Mouse (Mus musculus) MEL (cell line): ENCODE data around the gene Dhcr24. TPM values are rescaled to one million over a fixed set of nuclear protein-coding genes. Genes with fewer than 3 reads are reported as not detected.

Experiments
- DNase-seq: peaks from one replicate; pipeline ENCODE4 v3.0.0; 2011; ENCODE audit warnings: low read depth, low spot score
- H3K27ac ChIP-seq: 2 replicates; pipeline ENCODE4 v1.5.1; 2012; ENCODE audit warnings: low read depth, mild to moderate bottlenecking, control low read depth, low read length, moderate library complexity; ENCODE audit not compliant: control insufficient read depth
- H3K27me3 ChIP-seq, 2 experiments: fragments of 150-350 bp in 1 of 2; sonication (generic) in 1 of 2; 2 replicates each; pipeline ENCODE4 v1.6.1; 2012; ENCODE audit warnings: low read length in 2 of 2, mild to moderate bottlenecking in 2 of 2, improper control_type of control experiment in 1 of 2, moderate library complexity in 1 of 2; ENCODE audit not compliant: insufficient read depth in 2 of 2, control insufficient read depth in 1 of 2
- H3K36me3 ChIP-seq, 2 experiments: 2 replicates each; pipeline ENCODE4 v1.6.1; 2012 to 2014; ENCODE audit warnings: low read length in 2 of 2, improper control_type of control experiment in 1 of 2, inconsistent platforms in 1 of 2, mild to moderate bottlenecking in 1 of 2; ENCODE audit not compliant: insufficient read depth in 2 of 2, control insufficient read depth in 1 of 2
- H3K4me1 ChIP-seq, 2 experiments: fragments of 150-350 bp in 1 of 2; sonication (generic) in 1 of 2; 2 replicates each; pipeline ENCODE4 v1.6.1; 2012; ENCODE audit warnings: low read length in 2 of 2, improper control_type of control experiment in 1 of 2, mild to moderate bottlenecking in 1 of 2; ENCODE audit not compliant: insufficient read depth in 2 of 2, control insufficient read depth in 1 of 2
- H3K4me3 ChIP-seq, 2 experiments: fragments of 150-350 bp in 1 of 2; sonication (generic) in 1 of 2; 2 replicates each; pipeline ENCODE4 v1.5.1; 2012; ENCODE audit warnings: low read depth in 2 of 2, low read length in 2 of 2, mild to moderate bottlenecking in 2 of 2, moderate library complexity in 2 of 2, control low read depth in 1 of 2, improper control_type of control experiment in 1 of 2; ENCODE audit not compliant: control insufficient read depth in 1 of 2, insufficient read depth in 1 of 2
- H3K79me2 ChIP-seq: 2 replicates; pipeline ENCODE4 v1.6.1; 2012; ENCODE audit warnings: mild to moderate bottlenecking, low read length, moderate library complexity; ENCODE audit not compliant: control insufficient read depth, poor library complexity, insufficient read depth
- H3K9ac ChIP-seq: 2 replicates; pipeline ENCODE4 v1.6.1; 2012; ENCODE audit warnings: low read depth, mild to moderate bottlenecking, control low read depth, low read length, moderate library complexity; ENCODE audit not compliant: control insufficient read depth, poor library complexity, severe bottlenecking
- H3K9me3 ChIP-seq: fragments of 150-350 bp; sonication (generic); replicated peaks from 2 replicates; pipeline ENCODE4 v1.6.1; 2012; ENCODE audit warnings: mild to moderate bottlenecking, low read length, improper control_type of control experiment, moderate library complexity; ENCODE audit not compliant: insufficient read depth
- CHD1 ChIP-seq: IDR thresholded peaks from 2 replicates; pipeline ENCODE4 v1.6.1; 2012; ENCODE audit warnings: low read depth, mild to moderate bottlenecking, inconsistent platforms, low read length, improper control_type of control experiment
- CHD2 ChIP-seq: IDR thresholded peaks from 2 replicates; pipeline ENCODE4 v1.6.1; 2011; ENCODE audit warnings: low read length, improper control_type of control experiment
- E2F4 ChIP-seq: IDR thresholded peaks from 2 replicates; pipeline ENCODE4 v1.6.1; 2011; ENCODE audit warnings: low read depth, low read length, improper control_type of control experiment, borderline replicate concordance
- EP300 ChIP-seq, 2 experiments: IDR thresholded peaks; 2 replicates each; pipeline ENCODE4 v1.6.1; 2011; ENCODE audit warnings: improper control_type of control experiment in 2 of 2, low read length in 2 of 2, low read depth in 1 of 2, mild to moderate bottlenecking in 1 of 2
- ETS1 ChIP-seq: IDR thresholded peaks from 2 replicates; pipeline ENCODE4 v1.6.1; 2012; ENCODE audit warnings: low read depth, mild to moderate bottlenecking, inconsistent platforms, low read length, improper control_type of control experiment, moderate library complexity
- GATA1 ChIP-seq: IDR thresholded peaks from 2 replicates; pipeline ENCODE4 v1.6.1; 2011; ENCODE audit warnings: low read depth, low read length, improper control_type of control experiment
- JUND ChIP-seq: IDR thresholded peaks from 2 replicates; pipeline ENCODE4 v1.6.1; 2011; ENCODE audit warnings: low read depth, mild to moderate bottlenecking, improper control_type of control experiment, low read length
- MAFK ChIP-seq: IDR thresholded peaks from 2 replicates; pipeline ENCODE4 v1.6.1; 2011; ENCODE audit warnings: low read depth, mild to moderate bottlenecking, low read length, improper control_type of control experiment, borderline replicate concordance
- MAX ChIP-seq: IDR thresholded peaks from 2 replicates; pipeline ENCODE4 v1.6.1; 2011; ENCODE audit warnings: low read length, improper control_type of control experiment
- MYB ChIP-seq: IDR thresholded peaks from 2 replicates; pipeline ENCODE4 v1.6.1; 2011; ENCODE audit warnings: mild to moderate bottlenecking, low read depth, low read length, improper control_type of control experiment
- MYC ChIP-seq: IDR thresholded peaks from 2 replicates; pipeline ENCODE4 v1.6.1; 2011; ENCODE audit warnings: low read depth, mild to moderate bottlenecking, low read length, improper control_type of control experiment, moderate library complexity
- NRF1 ChIP-seq: IDR thresholded peaks from 2 replicates; pipeline ENCODE4 v1.6.1; 2014; ENCODE audit warnings: low read depth, mild to moderate bottlenecking, inconsistent platforms, low read length, improper control_type of control experiment, moderate library complexity; ENCODE audit not compliant: poor library complexity, insufficient read depth, severe bottlenecking
- POLR2A ChIP-seq, 2 experiments: IDR thresholded peaks; 2 replicates each; pipeline ENCODE4 v1.6.1; 2011 to 2012; ENCODE audit warnings: low read length in 2 of 2, mild to moderate bottlenecking in 2 of 2, control low read depth in 1 of 2, improper control_type of control experiment in 1 of 2, low read depth in 1 of 2, moderate library complexity in 1 of 2; ENCODE audit not compliant: control insufficient read depth in 1 of 2, insufficient read depth in 1 of 2, poor library complexity in 1 of 2
- POLR2AphosphoS5 ChIP-seq: IDR thresholded peaks from 2 replicates; pipeline ENCODE4 v1.6.1; 2012; ENCODE audit warnings: low read depth, borderline replicate concordance, mild to moderate bottlenecking, inconsistent platforms, low read length, moderate library complexity, mixed read lengths
- RCOR1 ChIP-seq: IDR thresholded peaks from 2 replicates; pipeline ENCODE4 v1.6.1; 2012; ENCODE audit warnings: low read depth, mild to moderate bottlenecking, inconsistent platforms, low read length, improper control_type of control experiment
- TAL1 ChIP-seq: IDR thresholded peaks from 2 replicates; pipeline ENCODE4 v1.6.1; 2012; ENCODE audit warnings: mild to moderate bottlenecking, inconsistent platforms, low read length, moderate library complexity, mixed read lengths
- TBP ChIP-seq: IDR thresholded peaks from 2 replicates; pipeline ENCODE4 v1.8.0; 2011; ENCODE audit warnings: low read depth, low read length, improper control_type of control experiment
- TCF12 ChIP-seq: IDR thresholded peaks from 2 replicates; pipeline ENCODE4 v1.6.1; 2014; ENCODE audit warnings: low read depth, mild to moderate bottlenecking, inconsistent platforms, low read length, improper control_type of control experiment, moderate library complexity
- UBTF ChIP-seq: IDR thresholded peaks from 2 replicates; pipeline ENCODE4 v1.6.1; 2012; ENCODE audit warnings: low read depth, mild to moderate bottlenecking, inconsistent platforms, low read length, improper control_type of control experiment, moderate library complexity, borderline replicate concordance; ENCODE audit not compliant: insufficient read depth
- USF2 ChIP-seq, 2 experiments: IDR thresholded peaks; 2 replicates each; pipeline ENCODE4 v1.6.1; 2011 to 2012; ENCODE audit warnings: improper control_type of control experiment in 2 of 2, low read length in 2 of 2, borderline replicate concordance in 1 of 2, inconsistent platforms in 1 of 2, low read depth in 1 of 2, mild to moderate bottlenecking in 1 of 2; ENCODE audit not compliant: insufficient read depth in 1 of 2
- polyA plus RNA-seq, 2 experiments: library from polyadenylated mRNA; stranded (reverse) in 1 of 2; unstranded in 1 of 2; fragments of >175 nt in 1 of 2; fragments of >200 nt in 1 of 2; gene quantifications; 2 replicates each; pipeline versions ENCODE4 v1.2.1 to v1.2.4; 2012; ENCODE audit warnings: low replicate concordance in 2 of 2, low read depth in 1 of 2; ENCODE audit not compliant: insufficient read length in 2 of 2, insufficient read depth in 1 of 2, missing spikeins in 1 of 2
- total RNA-seq: library from RNA; depleted of rRNA; stranded (reverse); fragments of 300-350 nt; gene quantifications from 2 replicates; pipeline ENCODE4 v1.2.3, GENCODE M21; 2012

Dhcr24 gene
- total and polyA plus RNA-seq, 3 experiments = 39.2 to 63.0 TPM; not detected in 1

- no peak overlapping the region for H3K4me3 ChIP-seq
- H3K27me3 ChIP-seq = no peaks in the 10 kb centered on the region
- no peaks in the 10 kb centered on the region for H3K79me2 ChIP-seq
- peaks cover 7 to 12% of the 10 kb centered on the region in 2 experiments for H3K4me1 ChIP-seq
- H3K27ac ChIP-seq = no peak overlapping the region
- no peak for DNase-seq
- peaks cover 0 to 9% of the 10 kb centered on the region in 2 experiments; a peak in 3 of 4 replicates for H3K36me3 ChIP-seq
- H3K9ac ChIP-seq = no peak overlapping the region
- no peak for TF ChIP-seq MYB
- TF ChIP-seq EP300 (IDR thresholded peaks at IDR 0.05; ENCODE audit: low read depth in 1 of 2, low read length in 2 of 2) = no peak
- TF ChIP-seq MAFK = no peak
- no peak for TF ChIP-seq USF2 (IDR thresholded peaks at IDR 0.05; ENCODE audit: borderline replicate concordance in 1 of 2, insufficient read depth in 1 of 2, low read depth in 1 of 2, low read length in 2 of 2)
- TF ChIP-seq JUND = no peak
- no peak for TF ChIP-seq UBTF
- TF ChIP-seq MAX = no peak
- no peak for TF ChIP-seq RCOR1
- no peak for TF ChIP-seq GATA1
- no peak for TF ChIP-seq ETS1
- no peak for TF ChIP-seq MYC
- TF ChIP-seq POLR2AphosphoS5 = no peak
- no peak for TF ChIP-seq CHD1
- no peak for TF ChIP-seq NRF1
- TF ChIP-seq, all 39 proteins: peak for 0
- H3K9me3 ChIP-seq = no peaks in the 10 kb centered on the region
These were observed 26.2 kb downstream of the Dhcr24 start for GRCm38 (mm10) chr4:106587075-106587474.

- no peaks in the 10 kb centered on the region for H3K27me3 ChIP-seq
- H3K4me1 ChIP-seq = no peaks in the 10 kb centered on the region
- H3K27ac ChIP-seq = no peak overlapping the region
- no peak for DNase-seq
- TF ChIP-seq RCOR1 (no peak), POLR2A (IDR thresholded peaks at IDR 0.05; ENCODE audit: control insufficient read depth in 1 of 2, insufficient read depth in 1 of 2, low read depth in 1 of 2, low read length in 2 of 2, poor library complexity in 1 of 2) (no peak), TAL1 (no peak), MYB (no peak), JUND (no peak), NRF1 (no peak), TCF12 (no peak), E2F4 (no peak), UBTF (no peak), ETS1 (no peak), POLR2AphosphoS5 (no peak), MAX (no peak), TBP (no peak), CHD2 (no peak)
- H3K9me3 ChIP-seq = no peaks in the 10 kb centered on the region
- no peaks in the 10 kb centered on the region for H3K79me2 ChIP-seq
- no peak overlapping the region for H3K9ac ChIP-seq
- no peak overlapping the region for H3K4me3 ChIP-seq
- H3K36me3 ChIP-seq = no peaks in the 10 kb centered on the region; a peak in 1 of 4 replicates
These were observed 29.3 kb downstream of the Dhcr24 start for GRCm38 (mm10) chr4:106590142-106590541.
